Mouse (Mus musculus) heart, embryonic 11.5 days (tissue): ENCODE results near the gene Eya3. TPM values are rescaled to one million over a fixed set of nuclear protein-coding genes. Genes with fewer than 3 reads are reported as not detected.

ENCODE experiments used
- polyA plus RNA-seq: library from polyadenylated mRNA; unstranded; fragments of >200 nt; fragmentation: Nextera tagmentation; extraction: Ambion mirVana; gene quantifications from 2 replicates; pipeline ENCODE4 v1.2.1, GENCODE M21; 2014

Gene Eya3
- polyA plus RNA-seq, 1 experiment from 2014 or later = 24.4 TPM

Other genes with a start within 250 kb of the Eya3 start
- gene Phactr4, start 216.5 kb upstream of the Eya3 start, polyA plus RNA-seq = 24.5 and 29.1 TPM in 2 replicates
- gene Med18, start 175.1 kb upstream of the Eya3 start, polyA plus RNA-seq = 12.4 and 17.4 TPM in 2 replicates
- 4.1 and 6.2 TPM in 2 replicates for gene Sesn2, start 128.5 kb upstream of the Eya3 start, polyA plus RNA-seq
- gene Atpif1, start 105.3 kb upstream of the Eya3 start, polyA plus RNA-seq = 1,210 and 1,262 TPM in 2 replicates
- 157 and 162 TPM in 2 replicates for gene Dnajc8, start 103.4 kb upstream of the Eya3 start, polyA plus RNA-seq
- 0.23 and 0.40 TPM in 2 replicates for gene Ptafr, start 74.9 kb upstream of the Eya3 start, polyA plus RNA-seq
- gene Xkr8, start 93.6 kb downstream of the Eya3 start, polyA plus RNA-seq = 6.1 and 7.2 TPM in 2 replicates
- 6.3 and 8.6 TPM in 2 replicates for gene Smpdl3b, start 118.3 kb downstream of the Eya3 start, polyA plus RNA-seq
- gene Rpa2, start 129.3 kb downstream of the Eya3 start, polyA plus RNA-seq = 94.8 and 95.1 TPM in 2 replicates
- 0.29 and 0.59 TPM in 2 replicates for gene Themis2, start 157.4 kb downstream of the Eya3 start, polyA plus RNA-seq
- gene Ppp1r8, start 204.2 kb downstream of the Eya3 start, polyA plus RNA-seq = 40.3 and 45.5 TPM in 2 replicates
- 66.8 and 67.5 TPM in 2 replicates for gene Stx12, start 245.5 kb downstream of the Eya3 start, polyA plus RNA-seq